Mouse (Mus musculus): Measurements from ENCODE around the gene Serpinb1a. TPM values are rescaled to one million over a fixed set of nuclear protein-coding genes. Genes with fewer than 3 reads are reported as not detected.

Gene Serpinb1a
- polyA plus RNA-seq, 1 experiment, result 2.1 TPM

- Histone ChIP-seq H3K27ac (ENCODE audit: control insufficient read depth, insufficient read depth, low read depth, low read length) (no peak overlapping the region), H3K27me3 (ENCODE audit: control insufficient read depth, insufficient read depth, low read length) (no peaks in the 10 kb centered on the region), H3K4me1 (ENCODE audit: control insufficient read depth, insufficient read depth, low read length) (no peaks in the 10 kb centered on the region), H3K36me3 (ENCODE audit: control insufficient read depth, insufficient read depth, low read length) (no peaks in the 10 kb centered on the region), H3K4me3 (ENCODE audit: control insufficient read depth, low read depth, low read length) (no peak overlapping the region)
- no peak for TF ChIP-seq CTCF (IDR thresholded peaks at IDR 0.05; ENCODE audit: control insufficient read depth, insufficient read depth, insufficient replicate concordance, low read depth, low read length)
- no peak for TF ChIP-seq POLR2A (IDR thresholded peaks at IDR 0.05; ENCODE audit: control insufficient read depth, low read depth, low read length)
Observed at GRCm38 (mm10) chr13:32797085-32797484, 53.9 kb downstream of the Serpinb1a start.

GRCm38 (mm10) chr13:32795166-32795565, 55.8 kb downstream of the Serpinb1a start:
- Histone ChIP-seq H3K4me3 (ENCODE audit: control insufficient read depth, low read depth, low read length) (no peak overlapping the region), H3K4me1 (ENCODE audit: control insufficient read depth, insufficient read depth, low read length) (no peaks in the 10 kb centered on the region), H3K36me3 (ENCODE audit: control insufficient read depth, insufficient read depth, low read length) (no peaks in the 10 kb centered on the region), H3K27me3 (ENCODE audit: control insufficient read depth, insufficient read depth, low read length) (no peaks in the 10 kb centered on the region), H3K27ac (ENCODE audit: control insufficient read depth, insufficient read depth, low read depth, low read length) (no peak overlapping the region)
- TF ChIP-seq CTCF (IDR thresholded peaks at IDR 0.05; ENCODE audit: control insufficient read depth, insufficient read depth, insufficient replicate concordance, low read depth, low read length) (no peak), POLR2A (IDR thresholded peaks at IDR 0.05; ENCODE audit: control insufficient read depth, low read depth, low read length) (no peak)

- no peaks in the 10 kb centered on the region for H3K27me3 ChIP-seq (ENCODE audit: control insufficient read depth, insufficient read depth, low read length)
- H3K4me3 ChIP-seq (ENCODE audit: control insufficient read depth, low read depth, low read length), result no peak overlapping the region
- H3K4me1 ChIP-seq (ENCODE audit: control insufficient read depth, insufficient read depth, low read length), result no peaks in the 10 kb centered on the region
- no peaks in the 10 kb centered on the region for H3K36me3 ChIP-seq (ENCODE audit: control insufficient read depth, insufficient read depth, low read length)
- TF ChIP-seq POLR2A (IDR thresholded peaks at IDR 0.05; ENCODE audit: control insufficient read depth, low read depth, low read length) (no peak), CTCF (IDR thresholded peaks at IDR 0.05; ENCODE audit: control insufficient read depth, insufficient read depth, insufficient replicate concordance, low read depth, low read length) (no peak)
- no peak overlapping the region for H3K27ac ChIP-seq (ENCODE audit: control insufficient read depth, insufficient read depth, low read depth, low read length)
Observed at GRCm38 (mm10) chr13:32794619-32795018, 56.4 kb downstream of the Serpinb1a start.

Other genes with a start within 250 kb of the Serpinb1a start
- gene Mylk4, start 67.2 kb downstream of the Serpinb1a start, polyA plus RNA-seq (2012; rRNA removed), result 0.56 and 0.60 TPM in 2 replicates
- 5.9 and 6.5 TPM in 2 replicates for gene Wrnip1, start 49.1 kb downstream of the Serpinb1a start, polyA plus RNA-seq (2012; rRNA removed)
- not detected in 2 replicates for gene D930007J09Rik, start 48.3 kb downstream of the Serpinb1a start, polyA plus RNA-seq (2012; rRNA removed)
- not detected in 2 replicates for gene Serpinb1c, start 47.0 kb upstream of the Serpinb1a start, polyA plus RNA-seq (2012; rRNA removed)
- gene Serpinb6b, start 114.0 kb upstream of the Serpinb1a start, polyA plus RNA-seq (2012; rRNA removed), result 0.83 and 0.87 TPM in 2 replicates
- 2.1 and 2.4 TPM in 2 replicates for gene Serpinb9, start 152.1 kb upstream of the Serpinb1a start, polyA plus RNA-seq (2012; rRNA removed)
- gene Serpinb9b, start 176.2 kb upstream of the Serpinb1a start, polyA plus RNA-seq (2012; rRNA removed), result 0.17 and 0.29 TPM in 2 replicates
- 0.06 TPM in 1 of 2 replicates, not detected in the other for gene Serpinb1b, start 227.4 kb upstream of the Serpinb1a start, polyA plus RNA-seq (2012; rRNA removed)